Mouse (Mus musculus) B cell, adult 67 days (primary cell): ENCODE measurements around the gene Iffo1. TPM values are rescaled to one million over a fixed set of nuclear protein-coding genes. Genes with fewer than 3 reads are reported as not detected.

Source experiments
- total RNA-seq, 2 experiments: library from RNA; stranded (reverse); gene quantifications; 4 replicates each; pipeline ENCODE4 v1.2.4; 2023

The Iffo1 gene
- 10 to 100 TPM; 40.3 to 48.0 TPM for total RNA-seq

DNA sequence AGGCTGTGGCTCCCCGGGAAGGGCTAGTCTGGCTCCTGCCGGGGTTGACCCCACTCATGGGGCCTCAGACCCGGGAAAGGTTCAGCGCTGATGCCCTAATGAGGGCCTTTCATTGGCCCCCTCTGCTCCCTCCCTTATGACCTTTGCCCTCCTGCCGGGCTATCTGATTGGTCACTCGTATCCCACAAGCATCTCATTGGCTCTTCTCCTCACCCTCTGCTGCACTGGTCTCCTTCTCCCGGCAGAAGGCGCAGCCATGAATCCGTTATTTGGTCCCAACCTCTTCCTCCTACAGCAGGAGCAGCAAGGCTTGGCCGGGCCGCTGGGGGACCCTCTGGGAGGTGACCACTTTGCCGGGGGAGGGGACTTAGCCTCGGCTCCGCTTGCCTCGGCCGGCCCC lies at the start of gene Iffo1:
TSS of gene Iffo1 (plus strand) at position 241 of the 400 bp plus-strand sequence.

DNA sequence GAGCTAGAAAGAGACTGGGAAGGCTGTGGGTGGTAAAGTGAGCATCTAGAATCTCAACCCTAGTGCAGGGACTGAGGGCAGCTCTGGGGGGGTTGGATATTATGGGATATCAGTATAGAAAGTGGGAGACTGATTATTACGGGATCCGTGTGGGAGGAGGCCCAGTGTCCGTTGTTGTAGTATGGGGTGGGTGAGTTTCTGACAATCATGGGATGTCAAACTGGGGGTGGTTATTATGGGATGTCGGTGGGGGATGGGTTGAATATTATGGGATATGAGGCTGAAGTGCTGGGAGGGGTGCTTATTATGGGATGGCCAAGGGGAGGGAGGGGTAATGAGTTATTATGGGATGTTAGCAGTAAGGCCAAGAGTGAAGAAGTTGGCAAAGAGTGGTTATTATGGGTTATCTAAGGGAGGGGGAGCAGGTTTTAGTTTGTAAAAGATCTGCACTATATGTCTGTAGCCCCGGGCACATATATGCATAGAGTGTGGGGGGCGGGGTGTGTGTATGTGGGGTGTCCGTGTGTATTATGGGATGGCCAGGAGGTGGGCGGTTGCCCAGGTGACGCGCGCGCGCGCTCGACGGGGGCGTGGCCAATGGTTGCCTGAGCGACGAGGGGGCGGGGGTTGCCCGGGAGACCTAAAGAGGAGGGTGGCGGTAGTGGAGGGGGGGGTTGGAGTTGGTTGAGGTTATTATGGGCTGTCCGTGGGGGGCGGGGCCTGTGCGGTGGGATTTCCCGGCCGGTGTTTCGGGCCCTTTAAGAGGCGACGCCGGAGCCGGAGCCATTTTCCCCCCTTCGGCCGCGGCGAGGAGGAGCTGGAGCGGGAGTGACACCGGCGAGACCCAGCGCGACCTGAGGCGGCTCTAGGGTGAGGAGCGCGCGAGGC lies 49.4 kb upstream of the Iffo1 start, which contains the start of gene Chd4:
TSS of gene Chd4 (plus strand) at position 591 of the 888 bp plus-strand sequence.

DNA sequence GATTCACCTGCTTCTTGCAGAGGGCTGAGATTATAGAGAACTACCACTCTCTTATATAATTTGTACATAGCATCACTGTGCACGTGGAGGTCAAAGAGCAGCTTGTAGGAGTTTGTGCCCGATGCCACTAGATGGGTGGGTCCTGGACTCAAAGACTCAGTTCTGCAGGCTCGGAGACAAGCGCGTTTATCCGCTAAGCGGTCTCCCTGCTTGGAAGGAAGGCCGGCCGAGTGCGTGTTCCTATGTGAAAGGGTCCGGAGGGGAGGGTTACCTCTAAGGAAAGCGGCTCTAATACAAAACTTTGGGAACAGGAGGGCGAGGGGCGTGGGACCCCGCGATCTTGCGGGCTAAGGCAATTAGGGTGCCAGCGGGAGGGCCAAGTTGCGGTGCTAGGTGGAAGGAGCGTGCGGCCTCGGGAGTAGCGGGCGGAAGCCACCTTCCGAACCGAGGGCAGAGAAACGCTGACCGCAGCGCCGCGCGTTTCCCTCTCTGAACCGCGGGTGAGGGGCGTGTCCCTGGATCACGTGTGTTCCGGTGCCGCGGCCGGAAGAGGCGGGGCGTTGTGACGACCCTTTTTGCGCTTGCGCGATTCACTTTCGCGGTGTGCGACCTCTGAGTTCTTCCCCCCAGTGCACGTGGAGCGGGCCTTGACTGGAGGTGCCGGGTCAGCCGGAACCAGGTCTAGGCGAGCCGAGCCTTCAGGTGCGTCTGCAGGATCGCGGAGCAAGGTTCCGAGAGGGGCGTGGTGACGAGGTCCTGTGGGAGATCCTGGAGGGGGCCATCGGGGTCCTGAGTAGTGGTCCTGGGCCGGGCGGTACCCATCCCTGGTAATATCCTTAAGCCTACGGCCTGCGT lies 13.5 kb upstream of the Iffo1 start, which contains the start of gene Nop2:
TSS of gene Nop2 (plus strand) at position 608 of the 855 bp plus-strand sequence.

DNA sequence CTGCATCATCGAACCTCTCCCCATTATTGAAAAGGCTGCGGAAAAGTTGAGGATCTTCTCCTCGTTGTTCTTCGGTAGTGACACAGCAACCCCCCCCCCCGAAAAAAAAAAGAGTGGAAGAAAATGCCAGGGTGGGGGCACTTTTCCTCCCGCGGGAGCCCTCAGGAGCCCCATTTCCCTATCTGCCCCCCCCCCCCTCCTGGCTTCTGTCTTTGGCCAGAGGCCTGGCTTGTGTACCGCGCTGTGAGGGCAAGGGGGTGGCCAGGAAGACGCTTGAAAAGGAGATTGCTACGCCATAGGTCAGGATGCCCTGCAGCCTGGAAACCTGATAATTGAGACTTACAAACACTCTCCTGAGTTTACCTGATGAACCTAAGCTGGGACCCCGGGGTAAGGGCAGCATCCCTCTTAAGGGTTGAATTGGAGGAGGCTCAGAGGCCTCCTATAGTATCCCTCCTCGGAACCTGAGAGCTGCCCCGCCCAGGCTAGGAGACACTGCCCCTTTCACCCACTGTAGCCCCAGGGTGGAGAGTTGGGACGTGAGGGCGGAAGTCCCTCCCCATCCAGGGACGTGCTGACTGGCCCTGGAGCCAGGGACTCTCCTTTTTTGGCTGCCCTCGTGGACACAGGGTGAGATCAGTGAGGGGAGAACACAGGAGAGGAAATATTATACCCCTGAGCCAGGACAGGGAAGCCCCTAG lies 21.2 kb downstream of the Iffo1 start, which contains the start of gene Gapdh:
TSS of gene Gapdh (minus strand) at position 417 of the 701 bp plus-strand sequence.

DNA sequence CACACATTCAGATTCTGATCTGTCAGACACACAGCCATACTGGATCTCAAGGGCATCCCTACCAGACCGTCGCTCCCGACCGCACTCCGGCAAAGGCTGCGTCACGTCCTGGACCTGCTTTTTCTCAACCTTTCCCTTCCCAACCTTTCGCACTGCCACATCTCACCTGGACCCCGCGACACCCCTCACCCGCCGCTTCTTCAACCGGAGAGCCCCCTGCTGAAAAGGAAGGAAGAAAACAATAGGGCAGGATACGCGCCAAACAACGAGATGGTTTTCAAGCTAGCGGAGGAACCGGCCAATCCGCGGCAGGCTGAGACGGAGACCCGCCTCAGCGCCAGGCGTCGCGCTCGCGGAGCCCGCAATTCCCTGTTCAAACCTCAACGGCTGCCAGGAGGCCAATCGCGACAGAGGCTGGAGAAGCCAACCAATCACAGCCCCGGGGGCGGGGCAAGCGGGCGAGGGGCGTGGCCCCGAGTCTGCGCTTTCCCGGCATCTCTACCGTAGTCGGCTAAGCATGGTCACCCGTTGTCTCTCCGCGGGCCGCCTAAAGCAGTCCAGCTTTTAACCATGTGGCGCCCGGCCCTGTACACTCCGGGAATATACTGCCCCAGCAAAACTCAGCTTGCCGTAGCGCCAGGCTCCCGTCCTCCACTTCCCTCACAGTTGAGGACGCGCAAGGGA lies 46.4 kb downstream of the Iffo1 start, which contains the start of the genes Ncapd2 and Mrpl51:
TSS of gene Ncapd2 (minus strand) at position 370 of the 684 bp plus-strand sequence.
TSS of gene Mrpl51 (plus strand) at position 470 of the 684 bp plus-strand sequence.

Other genes starting within 250 kb of the Iffo1 start
- gene Lag3, start 233.5 kb upstream of the Iffo1 start, total RNA-seq: under 1 TPM; 0.27 to 0.44 TPM
- 10 to 100 TPM; 40.0 to 57.1 TPM for gene Ptms, start 225.1 kb upstream of the Iffo1 start, total RNA-seq
- 100 to 1,000 TPM; 103 to 117 TPM for gene Mlf2, start 213.9 kb upstream of the Iffo1 start, total RNA-seq
- 10 to 100 TPM; 56.3 to 59.5 TPM for gene Cops7a, start 179.7 kb upstream of the Iffo1 start, total RNA-seq
- under 1 TPM; 0.27 to 0.55 TPM for gene Pianp, start 148.5 kb upstream of the Iffo1 start, total RNA-seq
- gene Zfp384, start 136.1 kb upstream of the Iffo1 start, total RNA-seq: 100 to 1,000 TPM in 1 of 2 experiments, 10 to 100 TPM in 1; 96.6 to 114 TPM
- gene Ing4, start 105.5 kb upstream of the Iffo1 start, total RNA-seq: 100 to 1,000 TPM in 1 of 2 experiments, 10 to 100 TPM in 1; 97.1 to 108 TPM
- gene Acrbp, start 95.6 kb upstream of the Iffo1 start, total RNA-seq: 10 to 100 TPM; 19.3 to 21.8 TPM
- gene Lpar5, start 77.3 kb upstream of the Iffo1 start, total RNA-seq: 10 to 100 TPM; 20.3 to 22.2 TPM
- gene Chd4, start 49.3 kb upstream of the Iffo1 start, total RNA-seq: 100 to 1,000 TPM; 359 to 376 TPM
- gene Nop2, start 13.3 kb upstream of the Iffo1 start, total RNA-seq: 10 to 100 TPM; 36.5 to 40.2 TPM
- gene Gapdh, start 21.2 kb downstream of the Iffo1 start, total RNA-seq: 100 to 1,000 TPM; 404 to 406 TPM
- 10 to 100 TPM; 48.4 to 60.1 TPM for gene Ncapd2, start 46.5 kb downstream of the Iffo1 start, total RNA-seq
- gene Mrpl51, start 46.6 kb downstream of the Iffo1 start, total RNA-seq: 10 to 100 TPM; 31.0 to 32.7 TPM
- gene Vamp1, start 70.3 kb downstream of the Iffo1 start, total RNA-seq: 10 to 100 TPM; 74.4 to 91.1 TPM
- gene Tapbpl, start 86.6 kb downstream of the Iffo1 start, total RNA-seq: 10 to 100 TPM; 27.1 to 28.1 TPM
- gene Cd27, start 91.8 kb downstream of the Iffo1 start, total RNA-seq: 1 to 10 TPM in 1 of 2 experiments, under 1 TPM in 1; 0.68 to 3.3 TPM
- gene Tuba3a, start 140.8 kb downstream of the Iffo1 start, total RNA-seq: not detected
- gene Ltbr, start 168.6 kb downstream of the Iffo1 start, total RNA-seq: under 1 TPM in 1 of 2 experiments, not detected in 1; 0.99 TPM
- gene Scnn1a, start 175.4 kb downstream of the Iffo1 start, total RNA-seq: not detected
- gene Tnfrsf1a, start 204.1 kb downstream of the Iffo1 start, total RNA-seq: 1 to 10 TPM; 1.1 to 1.2 TPM
- not detected for gene Plekhg6, start 235.6 kb downstream of the Iffo1 start, total RNA-seq